Comparison of ENCODE assay signal across 30 mouse cellular contexts in the genomic region with DNA sequence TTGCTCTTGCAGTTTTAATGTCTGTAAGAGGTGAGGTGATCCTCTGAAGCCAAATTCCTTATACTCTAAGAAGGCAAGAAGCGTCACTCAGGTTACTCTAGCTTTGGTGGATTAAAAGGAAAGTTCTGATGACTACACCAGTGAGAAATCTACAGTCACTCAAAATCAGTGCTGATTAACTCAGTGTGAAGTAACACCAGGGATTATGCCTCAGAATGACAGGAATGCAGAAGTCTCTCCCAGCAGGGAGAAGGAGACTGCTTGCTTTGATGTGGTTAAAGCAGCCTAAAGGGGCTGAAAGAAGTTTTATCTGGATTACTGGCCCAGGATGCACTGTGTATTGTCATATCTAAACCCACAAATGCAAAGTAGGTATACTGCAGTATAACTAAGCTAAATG.
DNase-seq lines count a peak whose midpoint lies in the region; ATAC-seq lines count a peak whose summit lies in the region.
"Had no signal": no experiment of that assay in that cellular context is flagged by ENCODE, and none has a peak within 500 bp of the region (broad histone marks: within the 10 kb centered on the region; RNA-seq: fewer than 3 reads in every experiment).

No protein-coding gene starts in this region.

- no peak overlapping the region for H3K9ac ChIP-seq in forebrain, embryonic 14.5 days (ENCODE audit: low read length)
- H3K9ac ChIP-seq in forebrain, embryonic 13.5 days: no peak overlapping the region
- H3K9ac ChIP-seq: embryonic facial prominence, embryonic 15.5 days; heart, embryonic 12.5 days; hindbrain, embryonic 14.5 days; liver, embryonic 15.5 days; lung, embryonic 14.5 days; midbrain, embryonic 13.5 days; neural tube, embryonic 13.5 days had no signal

- no peaks in the 10 kb centered on the region for H3K36me3 ChIP-seq in forebrain, embryonic 14.5 days (ENCODE audit: control insufficient read depth, insufficient read depth, low read length)
- H3K36me3 ChIP-seq in forebrain, embryonic 13.5 days (ENCODE audit: poor library complexity, severe bottlenecking): no peaks in the 10 kb centered on the region
- H3K36me3 ChIP-seq: embryonic facial prominence, embryonic 15.5 days; heart, embryonic 12.5 days; liver, embryonic 15.5 days; midbrain, embryonic 13.5 days; neural tube, embryonic 13.5 days had no signal

- ATAC-seq in forebrain, embryonic 14.5 days: no peak
- no peak for ATAC-seq in forebrain, embryonic 13.5 days
- ATAC-seq: midbrain, embryonic 13.5 days had no signal

- 15% methylated on average over 1 of the region's 1 CpGs for WGBS in forebrain, embryonic 14.5 days
- WGBS in forebrain, embryonic 13.5 days: 15% methylated on average over 1 of the region's 1 CpGs

- DNase-seq in forebrain, embryonic 14.5 days (ENCODE audit: low spot score): peak; percentile 5
- peak; percentile 84 for DNase-seq in Muller cell, postnatal 12 days (ENCODE audit: inconsistent ontology term)
- peak; percentile 23 for DNase-seq in ZHBTc4 (ENCODE audit: low read depth, low spot score)
- DNase-seq in embryo, embryonic 9.5 days (ENCODE audit: extremely low spot score): peak; percentile 2
- no peak for DNase-seq in gastrocnemius, postnatal 36 days
- DNase-seq in gastrocnemius, postnatal 4 days (ENCODE audit: low spot score in 2 of 2): no peak
- no peak for DNase-seq in neural tube, embryonic 10.5 days (ENCODE audit: extremely low spot score, low spot score)
- DNase-seq: adrenal gland, adult 8-10 months; cerebellum, adult 11 months; cerebellum, adult 9-10 months; cerebellum, postnatal 36 days; gastrocnemius, postnatal 14 days; heart, adult 18-20 months; heart, postnatal 4 days; kidney, adult 11 months; kidney, postnatal 14 days; layer of hippocampus, adult 9-11 months; liver; lung, embryonic 14.5 days; lung, postnatal 14 days; right cerebral cortex, postnatal 14 days; thymus, postnatal 4 days had no signal

- intact Hi-C loops in gastrocnemius, postnatal 36 days (cut with DNase I): no loop called here

- no peaks in the 10 kb centered on the region for H3K4me1 ChIP-seq in forebrain, embryonic 14.5 days (ENCODE audit: control insufficient read depth, insufficient read depth, low read length)
- no peaks in the 10 kb centered on the region for H3K4me1 ChIP-seq in forebrain, embryonic 13.5 days
- H3K4me1 ChIP-seq: embryonic facial prominence, embryonic 15.5 days; heart, embryonic 12.5 days; liver, embryonic 15.5 days had no signal

- H3K9me3 ChIP-seq in forebrain, embryonic 14.5 days (replicated peaks; ENCODE audit: control insufficient read depth, low read length): no peaks in the 10 kb centered on the region
- H3K9me3 ChIP-seq in forebrain, embryonic 13.5 days (replicated peaks): no peaks in the 10 kb centered on the region
- H3K9me3 ChIP-seq: embryonic facial prominence, embryonic 15.5 days; heart, embryonic 12.5 days; liver, embryonic 15.5 days; midbrain, embryonic 13.5 days; neural tube, embryonic 13.5 days had no signal

- H3K27me3 ChIP-seq in forebrain, embryonic 14.5 days (replicated peaks; ENCODE audit: control insufficient read depth, insufficient read depth, low read length): no peaks in the 10 kb centered on the region
- no peaks in the 10 kb centered on the region for H3K27me3 ChIP-seq in forebrain, embryonic 13.5 days
- H3K27me3 ChIP-seq: embryonic facial prominence, embryonic 15.5 days; heart, embryonic 12.5 days; liver, embryonic 15.5 days; midbrain, embryonic 13.5 days; neural tube, embryonic 13.5 days had no signal

- H3K27ac ChIP-seq in forebrain, embryonic 14.5 days (ENCODE audit: low read depth, low read length): no peak overlapping the region
- H3K27ac ChIP-seq in forebrain, embryonic 13.5 days: no peak overlapping the region
- H3K27ac ChIP-seq: embryonic facial prominence, embryonic 15.5 days; hindbrain, embryonic 14.5 days; liver, embryonic 15.5 days; midbrain, embryonic 13.5 days; neural tube, embryonic 13.5 days had no signal

- H3K4me2 ChIP-seq in forebrain, embryonic 14.5 days (ENCODE audit: low read length): no peak overlapping the region
- no peak overlapping the region for H3K4me2 ChIP-seq in forebrain, embryonic 13.5 days
- H3K4me2 ChIP-seq: embryonic facial prominence, embryonic 15.5 days; heart, embryonic 12.5 days; hindbrain, embryonic 14.5 days; liver, embryonic 15.5 days; lung, embryonic 14.5 days; midbrain, embryonic 13.5 days; neural tube, embryonic 13.5 days had no signal

- H3K4me3 ChIP-seq in forebrain, embryonic 14.5 days (ENCODE audit: low read depth, low read length): no peak overlapping the region
- H3K4me3 ChIP-seq in forebrain, embryonic 13.5 days: no peak overlapping the region
- H3K4me3 ChIP-seq: embryonic facial prominence, embryonic 15.5 days; heart, embryonic 12.5 days; liver, embryonic 15.5 days; midbrain, embryonic 13.5 days; myocyte; neural tube, embryonic 13.5 days had no signal

Comparison
In these comparisons a context has a peak if more than half of its experiments do, and no peak if none do; other contexts are left out.
1. DNase-seq: peak in forebrain, embryonic 14.5 days (single experiment), Muller cell, postnatal 12 days (single experiment), ZHBTc4 (single experiment) and embryo, embryonic 9.5 days (single experiment); none in gastrocnemius, postnatal 36 days (0 of 2), gastrocnemius, postnatal 4 days (0 of 2) and neural tube, embryonic 10.5 days (single experiment).